Mouse (Mus musculus) cerebellum, adult (tissue): ENCODE data around the gene Gabbr1.

Experiments
- ATAC-seq: cut with Nextera tagmentation; 2 replicates; pipeline ENCODE4 v1.9.2; 2017; ENCODE audit warnings: mild to moderate bottlenecking, moderate library complexity, mixed read lengths; ENCODE audit not compliant: insufficient number of reproducible peaks, low FRiP score, low TSS enrichment

Gene Gabbr1

GRCm38 (mm10) chr17:37039127-37039894 lies 6.5 kb upstream of the Gabbr1 start:
- no peak for ATAC-seq

DNA sequence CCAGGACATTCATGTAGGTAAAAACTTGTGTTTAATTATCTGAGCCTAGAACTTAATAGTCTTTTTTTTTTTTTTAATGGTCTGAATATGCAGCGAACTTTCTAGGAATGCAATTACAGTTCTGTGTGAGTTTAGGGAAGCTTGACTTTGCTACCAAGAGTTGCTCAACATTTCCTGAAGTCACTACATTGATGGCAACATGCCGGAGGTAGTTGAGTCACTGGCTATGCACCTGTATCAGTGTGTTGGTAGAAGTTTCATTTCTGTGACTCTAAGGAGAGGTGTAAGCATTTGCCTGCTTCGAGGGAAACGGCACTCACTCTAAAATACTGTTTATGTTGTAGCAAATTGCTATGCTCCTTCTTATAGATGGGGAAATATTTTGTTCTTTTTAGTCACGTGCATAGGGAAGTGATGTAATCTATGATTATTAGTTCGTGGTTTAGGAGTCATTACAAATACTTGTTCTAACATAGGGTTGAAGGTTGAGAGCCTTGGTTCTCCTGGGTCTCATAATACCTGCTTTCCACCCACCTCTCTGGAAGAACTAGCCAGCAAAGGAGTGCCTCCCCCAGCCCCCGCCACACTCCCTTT lies 1.0 kb upstream of the Gabbr1 start:
- ATAC-seq: no peak

- peak; percentile 34 for ATAC-seq
Observed at GRCm38 (mm10) chr17:37046312-37047112, 746 bp downstream of the Gabbr1 start.

- no peak for ATAC-seq
Observed at GRCm38 (mm10) chr17:37047332-37047976, 1.7 kb downstream of the Gabbr1 start.

DNA sequence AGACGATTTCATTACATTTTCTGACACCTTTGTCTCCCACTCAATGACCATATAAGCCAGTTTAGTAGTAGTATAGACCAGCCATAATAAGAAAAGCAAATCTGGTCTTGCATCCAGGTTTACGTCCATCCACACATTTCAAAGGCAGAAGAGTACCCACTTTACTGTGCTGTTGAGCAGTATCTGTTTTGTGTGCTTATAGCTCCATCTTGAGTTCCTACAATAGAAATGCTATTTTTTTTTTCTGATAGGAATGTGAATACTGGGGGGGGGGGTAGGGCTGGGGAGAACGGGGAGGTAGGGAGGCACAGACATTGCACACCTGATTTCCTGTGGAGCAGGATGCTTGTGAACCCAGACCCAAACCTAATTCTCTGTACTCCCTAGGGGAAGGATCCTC lies 2.2 kb downstream of the Gabbr1 start:
- no peak for ATAC-seq

DNA sequence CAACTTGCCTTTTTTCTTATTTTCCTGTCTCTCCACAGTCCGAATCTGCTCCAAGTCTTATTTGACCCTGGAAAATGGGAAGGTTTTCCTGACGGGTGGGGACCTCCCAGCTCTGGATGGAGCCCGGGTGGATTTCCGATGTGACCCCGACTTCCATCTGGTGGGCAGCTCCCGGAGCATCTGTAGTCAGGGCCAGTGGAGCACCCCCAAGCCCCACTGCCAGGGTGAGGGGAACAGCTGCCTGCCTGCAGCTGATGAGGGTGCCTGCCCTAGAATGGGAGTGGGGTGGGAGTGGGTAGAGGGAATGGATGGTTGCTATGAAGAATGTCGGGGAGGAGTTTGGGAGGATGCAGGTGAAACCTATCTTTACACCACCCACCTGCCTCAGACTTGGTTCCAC lies 2.6 kb downstream of the Gabbr1 start:
- no peak for ATAC-seq

DNA sequence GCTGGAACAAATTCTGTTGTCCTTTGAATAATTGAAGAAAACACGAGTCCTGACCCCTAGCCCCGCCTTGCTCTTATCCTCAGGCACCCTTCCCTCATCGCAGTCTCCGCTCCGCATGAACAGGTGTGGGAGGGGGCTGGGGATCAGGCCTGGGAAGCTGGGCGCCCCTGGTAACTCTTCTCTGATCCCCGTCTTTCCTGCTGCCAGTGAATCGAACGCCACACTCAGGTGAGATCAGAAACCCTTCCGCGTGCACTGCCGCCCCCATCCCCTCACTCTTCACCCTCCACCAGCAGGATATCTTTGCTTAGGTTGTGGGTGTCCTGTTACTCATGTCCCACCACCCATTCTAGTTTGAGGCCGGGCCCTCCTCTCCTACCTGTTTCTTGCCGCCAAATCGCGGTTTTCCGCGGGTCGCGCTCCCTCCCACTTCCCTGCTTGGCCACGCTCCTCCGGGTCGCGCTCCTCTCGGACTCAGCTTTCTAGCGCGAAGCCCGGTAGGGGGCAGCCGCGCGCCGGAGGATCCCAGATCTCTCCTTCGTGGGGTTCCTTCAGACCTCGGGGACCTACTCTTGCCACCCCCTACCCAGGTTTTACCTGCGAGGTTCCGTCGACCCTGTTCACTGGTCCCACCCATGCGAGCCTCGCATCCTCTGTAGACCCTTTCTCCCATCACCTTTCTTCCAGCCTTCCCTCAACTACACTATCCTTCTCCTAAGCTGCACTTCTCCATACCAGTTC lies 4.0 kb downstream of the Gabbr1 start:
- peak; percentile 18 for ATAC-seq

DNA sequence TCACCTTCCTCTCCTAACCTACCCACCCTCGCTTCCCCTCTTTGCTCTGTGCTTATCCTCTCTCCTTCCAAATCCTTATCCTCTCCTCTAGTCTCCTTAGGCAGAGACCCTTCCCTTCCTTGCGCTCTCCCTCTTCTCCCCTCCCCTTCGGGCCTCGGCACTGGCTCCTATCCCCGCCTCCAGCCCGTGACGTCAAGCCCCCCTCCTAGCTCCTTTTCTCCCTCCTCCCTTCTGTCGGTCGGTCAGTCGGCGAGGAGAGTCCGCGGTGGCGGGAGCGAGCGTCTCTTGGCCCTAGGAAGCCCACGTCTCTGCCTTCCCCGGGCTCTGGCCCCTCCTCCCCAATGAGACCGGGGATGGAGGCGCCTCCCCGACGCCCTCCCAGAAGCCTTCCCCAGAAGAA lies 4.6 kb downstream of the Gabbr1 start:
- ATAC-seq: peak; percentile 50

GRCm38 (mm10) chr17:37050876-37051275 lies 5.1 kb downstream of the Gabbr1 start:
- ATAC-seq: no peak

DNA sequence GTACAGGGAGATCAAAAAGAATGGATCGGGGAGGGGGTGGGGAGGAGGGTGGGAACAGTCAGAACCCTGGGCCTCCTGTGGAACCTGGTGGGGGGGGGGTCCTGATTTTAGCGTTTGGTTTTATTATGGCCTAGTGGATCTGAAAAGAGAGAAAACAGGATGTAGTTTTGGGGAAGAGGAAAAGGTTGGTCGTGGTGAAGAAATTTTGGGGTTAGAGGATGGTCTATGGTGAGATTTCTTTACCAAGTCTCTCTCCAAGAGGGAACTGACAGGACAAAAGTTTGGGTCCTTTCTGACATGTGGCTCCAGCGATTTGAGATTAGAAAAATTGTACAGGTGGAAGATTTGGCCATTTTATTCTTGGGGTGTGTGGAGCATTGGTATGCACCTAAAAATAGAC lies 6.0 kb downstream of the Gabbr1 start:
- ATAC-seq: no peak

GRCm38 (mm10) chr17:37056957-37057356 lies 11.2 kb downstream of the Gabbr1 start:
- no peak for ATAC-seq

GRCm38 (mm10) chr17:37061435-37061834 lies 15.7 kb downstream of the Gabbr1 start:
- no peak for ATAC-seq

- no peak for ATAC-seq
Observed at GRCm38 (mm10) chr17:37062101-37062641, 16.4 kb downstream of the Gabbr1 start.

DNA sequence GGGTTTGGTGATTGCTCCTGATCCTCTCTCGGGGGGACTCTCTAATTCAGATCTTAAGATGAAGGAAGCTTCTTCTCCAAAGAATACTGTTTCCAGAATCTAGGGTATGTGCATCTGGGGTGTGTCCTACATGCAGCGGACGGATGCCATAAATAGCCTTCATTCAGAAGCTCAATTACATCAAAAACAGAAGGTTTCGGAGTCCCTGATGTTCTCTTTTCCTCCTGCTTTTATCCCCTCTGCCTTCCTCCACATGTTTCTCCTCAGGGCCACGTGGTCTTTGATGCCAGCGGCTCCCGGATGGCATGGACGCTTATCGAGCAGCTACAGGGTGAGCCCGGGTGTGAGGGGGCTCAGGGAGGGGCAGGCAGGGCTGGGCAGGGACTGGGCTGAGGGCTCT lies 17.3 kb downstream of the Gabbr1 start:
- no peak for ATAC-seq

DNA sequence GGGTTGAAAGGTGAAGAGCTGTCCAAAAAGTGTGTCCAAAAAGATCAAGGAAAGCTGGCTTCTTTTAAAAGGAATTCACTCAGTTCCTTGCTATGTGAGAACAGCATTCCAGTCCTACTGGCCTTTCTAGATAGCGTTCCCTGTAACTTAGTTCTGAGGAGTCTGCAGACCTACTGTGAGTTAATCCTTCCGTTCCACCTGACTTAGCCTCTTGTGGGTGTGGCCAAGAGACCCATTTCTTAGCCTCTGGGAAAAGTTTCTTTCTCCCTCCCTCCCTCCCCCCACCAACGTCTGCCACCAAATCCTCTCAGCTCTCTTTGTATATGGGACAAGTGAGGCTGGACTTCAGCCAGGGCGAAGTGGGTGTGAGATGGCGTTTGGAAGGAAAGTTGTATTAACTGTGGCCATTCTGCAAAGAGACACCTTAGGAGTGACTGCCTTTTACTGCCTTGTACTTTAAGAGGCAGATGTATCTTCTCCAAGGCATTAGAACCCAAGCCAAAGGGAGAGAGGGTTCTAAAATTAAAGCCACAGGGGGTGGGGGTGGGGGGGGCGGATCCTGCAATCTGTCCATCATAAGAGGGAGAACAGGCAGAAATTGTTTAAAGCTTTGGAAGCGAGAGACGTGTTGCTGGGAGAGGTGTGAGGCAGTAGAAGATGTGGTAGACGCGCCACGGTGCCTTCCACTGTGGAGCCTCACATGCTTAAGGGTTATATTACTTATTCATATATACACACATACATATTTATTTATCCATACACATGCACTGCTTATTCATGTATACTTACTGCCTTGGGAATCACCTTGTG lies 18.1 kb downstream of the Gabbr1 start:
- no peak for ATAC-seq

DNA sequence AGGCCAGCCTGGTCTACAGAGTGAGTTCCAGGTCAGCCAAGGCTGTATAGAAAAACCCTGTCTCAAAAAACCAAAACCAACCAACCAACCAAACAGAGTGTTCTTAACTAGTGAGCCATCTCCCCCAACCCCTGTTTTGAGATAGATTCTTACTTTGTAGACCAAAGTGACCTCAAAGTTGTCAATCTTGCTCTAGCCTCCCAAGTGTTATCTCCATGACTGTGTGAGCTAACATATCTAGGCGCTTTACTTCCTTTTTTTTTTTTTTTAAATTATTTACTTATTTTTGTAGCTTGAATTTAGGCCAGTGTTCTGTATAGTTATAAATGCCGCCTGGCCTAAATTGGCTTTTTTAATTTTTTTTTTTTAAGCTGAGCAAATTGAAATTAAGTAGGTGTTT lies 20.2 kb downstream of the Gabbr1 start:
- no peak for ATAC-seq

DNA sequence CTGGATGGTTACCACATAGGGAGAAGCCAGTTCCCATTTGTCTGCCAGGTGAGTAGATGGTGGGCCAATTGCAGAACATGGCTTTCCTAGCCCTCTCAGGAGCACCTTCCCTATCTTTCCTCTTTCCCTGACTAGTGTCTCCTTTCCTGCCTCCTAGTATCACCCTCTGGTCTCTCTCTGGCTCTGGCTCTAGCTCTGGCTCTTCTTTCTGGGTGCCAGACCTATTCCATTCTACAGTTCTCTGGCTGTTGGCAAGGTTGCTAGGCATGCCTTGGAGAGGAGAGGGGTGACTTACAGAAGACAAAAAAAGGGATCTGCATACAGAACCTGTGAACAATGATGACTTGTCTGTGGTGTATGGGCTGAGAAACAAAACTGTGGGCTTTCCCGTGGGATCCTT lies 22.1 kb downstream of the Gabbr1 start:
- no peak for ATAC-seq

GRCm38 (mm10) chr17:37070121-37070520 lies 24.4 kb downstream of the Gabbr1 start:
- ATAC-seq: no peak

- ATAC-seq: no peak
Observed at GRCm38 (mm10) chr17:37072080-37072729, 26.4 kb downstream of the Gabbr1 start.
